Mouse (Mus musculus) right cerebral cortex, postnatal 36 days (tissue): Measurements from ENCODE around the gene Ubqln5.

Experiments used
- DNase-seq, 2 experiments: peaks; one replicate each; pipeline ENCODE4 v3.0.0; 2022; ENCODE audit warnings: low spot score in 2 of 2, mixed read lengths in 1 of 2

Gene Ubqln5

GRCm38 (mm10) chr7:104129726-104130125, at the start of gene Ubqln5:
TSS of gene Ubqln5 (minus strand) at chr7:104129826.
- no peak for DNase-seq

DNA sequence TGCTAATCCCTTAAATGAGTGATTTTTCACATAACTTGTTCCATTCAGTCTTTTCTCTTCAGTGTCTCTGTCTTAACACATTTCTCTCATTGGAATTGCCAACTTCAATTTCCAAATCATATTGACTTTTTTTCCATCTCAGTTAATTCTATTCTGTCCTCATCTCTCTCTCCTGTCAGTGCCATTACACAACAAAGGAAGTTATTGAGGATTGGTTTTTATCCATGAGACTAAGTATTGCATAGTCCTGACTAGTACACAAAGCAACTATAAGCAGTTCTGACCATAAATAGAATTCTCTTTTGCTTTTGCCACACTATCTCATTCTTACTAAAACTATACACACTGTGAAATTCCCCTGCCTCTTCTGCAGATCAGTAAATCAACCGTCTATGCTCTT, 49.4 kb upstream of the Ubqln5 start:
- no peak for DNase-seq

DNA sequence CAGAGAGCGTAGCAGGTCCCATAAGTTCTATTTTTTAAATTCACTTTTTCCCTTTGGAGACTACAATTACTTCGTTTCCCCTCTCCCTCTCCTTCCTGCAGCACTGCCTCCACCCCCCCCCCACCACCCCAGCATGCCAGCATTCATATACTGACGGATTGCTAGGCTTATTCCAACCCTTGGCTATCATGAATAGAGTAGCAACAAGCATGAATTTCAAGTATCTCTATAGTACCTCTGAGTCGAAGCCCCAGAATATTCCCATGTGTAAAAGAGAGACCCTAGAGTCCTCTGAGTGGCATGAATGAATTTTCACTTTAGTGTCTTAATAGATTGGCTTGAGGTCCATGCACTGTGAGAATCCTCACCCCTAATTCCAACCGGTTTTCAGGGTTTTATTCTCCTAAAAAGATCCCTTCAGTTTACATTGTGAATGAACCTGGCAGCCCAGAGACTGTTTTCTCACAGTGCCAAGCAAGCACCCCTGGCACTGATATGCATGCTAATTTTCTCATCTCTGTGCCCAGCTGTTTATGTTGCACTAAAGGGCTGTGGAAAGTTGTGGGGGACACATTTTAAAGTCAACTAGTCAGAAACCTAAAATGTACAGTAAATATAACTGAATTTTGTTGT, 48.9 kb upstream of the Ubqln5 start:
- DNase-seq: no peak

DNA sequence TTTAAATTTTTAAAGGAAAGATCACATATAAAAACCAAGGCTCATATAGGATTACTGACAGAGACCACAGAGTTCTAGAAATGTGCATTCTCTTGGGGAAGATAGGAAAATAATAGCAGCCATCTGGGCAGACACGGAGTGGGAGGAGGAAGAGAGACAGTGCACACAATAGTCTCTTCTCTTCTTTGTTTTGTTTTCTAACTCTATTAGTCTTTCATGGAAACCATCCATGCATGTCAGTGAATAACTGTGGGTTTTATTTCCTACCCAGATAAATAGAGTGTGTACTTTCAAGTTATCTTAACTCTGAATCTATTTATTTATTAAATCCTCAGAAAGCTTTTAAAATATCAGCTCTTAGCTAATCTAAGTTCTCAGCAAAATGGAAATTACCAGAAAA, 45.5 kb upstream of the Ubqln5 start:
- no peak for DNase-seq

DNA sequence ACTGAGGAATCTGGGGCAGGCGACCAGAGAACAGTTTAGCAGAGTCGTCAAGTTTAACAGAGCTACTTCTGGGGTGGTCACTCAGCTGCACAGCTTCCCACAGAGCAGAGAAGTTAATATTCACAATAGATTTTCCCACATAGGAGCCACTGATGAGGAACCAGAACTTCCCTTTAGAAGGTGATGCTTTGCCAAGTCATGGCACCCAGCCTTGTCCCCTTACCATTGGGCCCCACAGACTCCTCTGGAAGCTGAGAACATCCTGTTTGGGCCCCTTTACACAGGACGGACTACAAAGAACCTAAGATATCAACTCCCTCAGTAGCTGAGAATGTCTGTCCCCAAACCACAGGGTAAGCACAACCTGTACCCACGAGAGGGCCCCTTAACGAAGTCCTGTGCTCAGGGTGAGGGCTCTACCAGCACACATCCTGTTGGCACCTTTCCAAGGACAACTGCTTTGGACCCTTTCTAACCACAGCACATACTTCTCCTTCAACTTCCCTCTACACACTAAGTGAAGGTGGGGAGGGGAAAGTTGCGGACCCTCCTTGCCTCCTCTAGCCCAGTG, 40.1 kb upstream of the Ubqln5 start:
- DNase-seq: no peak

- DNase-seq: no peak
Measured at GRCm38 (mm10) chr7:104167105-104167504, 37.5 kb upstream of the Ubqln5 start.

- no peak for DNase-seq
Measured at GRCm38 (mm10) chr7:104150456-104150855, 20.8 kb upstream of the Ubqln5 start, which contains the start of gene Ubqlnl. TSS of gene Ubqlnl (minus strand) at chr7:104150556.

GRCm38 (mm10) chr7:104143179-104143578, 13.6 kb upstream of the Ubqln5 start, which contains the start of gene Ubqln3:
TSS of gene Ubqln3 (minus strand) at chr7:104143279.
- no peak for DNase-seq

- no peak for DNase-seq
Measured at GRCm38 (mm10) chr7:104137305-104137704, 7.7 kb upstream of the Ubqln5 start, which contains the start of gene Olfr643. TSS of gene Olfr643 (minus strand) at chr7:104137405.

DNA sequence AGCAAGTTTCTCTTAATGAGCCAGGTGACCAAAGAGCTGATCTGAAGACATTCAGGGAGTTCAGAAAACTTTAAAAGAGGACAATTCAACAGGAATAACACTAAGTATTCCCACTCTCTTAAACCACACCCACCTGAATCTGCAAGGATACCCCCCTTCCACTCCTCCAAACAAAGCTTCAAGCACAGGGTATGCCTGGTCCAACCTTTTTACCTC, 25.0 kb downstream of the Ubqln5 start, which contains the start of gene Olfr646:
Gene Olfr646 (plus strand): TSS at position 117 of the 216 bp plus-strand sequence.
- no peak for DNase-seq

DNA sequence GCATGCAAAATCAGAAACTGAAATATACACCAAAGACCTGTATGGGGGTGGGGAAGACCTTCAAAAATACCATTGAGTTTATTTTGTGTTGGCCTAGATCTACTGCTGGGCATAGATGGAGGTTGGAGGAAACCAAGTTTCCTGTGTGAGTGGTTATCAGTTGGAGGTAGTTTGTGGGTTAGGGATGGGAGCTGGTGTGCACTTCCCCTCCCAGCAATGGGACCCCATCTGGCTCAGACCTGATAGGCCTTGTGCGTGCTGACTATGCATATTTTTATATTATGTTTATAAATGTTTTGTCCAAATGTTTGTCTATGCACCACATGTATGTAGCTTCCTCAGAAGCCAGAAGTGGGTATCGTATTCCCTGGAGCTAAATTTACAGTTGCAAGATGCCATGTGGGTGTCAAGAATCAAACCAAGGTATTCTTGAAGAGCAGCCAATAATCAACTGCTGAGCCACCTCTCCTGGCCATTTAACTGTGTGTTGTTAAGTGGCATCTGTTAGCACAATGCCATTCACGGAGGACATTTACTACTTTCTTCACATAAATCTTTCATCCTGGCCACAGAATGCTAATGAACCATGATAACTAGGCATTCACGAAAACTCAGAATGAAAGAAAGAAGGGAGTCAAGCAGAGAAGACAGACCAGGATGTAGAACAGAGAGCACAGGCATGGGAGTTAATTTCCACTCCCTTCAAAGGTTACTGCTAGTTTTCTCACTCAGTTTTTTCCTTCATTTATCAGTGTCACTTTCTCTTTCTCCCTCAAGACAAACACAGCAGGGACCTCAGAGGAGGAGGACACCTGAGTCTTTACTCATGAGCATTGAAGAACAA, 25.5 kb downstream of the Ubqln5 start:
- no peak for DNase-seq

GRCm38 (mm10) chr7:104085365-104085764, 44.3 kb downstream of the Ubqln5 start, which contains the start of gene Olfr645:
TSS of gene Olfr645 (minus strand) at chr7:104085465.
- DNase-seq: no peak
